Mouse (Mus musculus): ENCODE measurements at regions not wholly inside any gene's neighbourhood (a gene's known extent, or its start where the extent isn't known, plus 50 kb on each side); places are given as distances from the start of the nearest gene placed in this dataset.
A peak's percentile ranks its signal among the peaks of the same experiment; 100 is the strongest.

DNA sequence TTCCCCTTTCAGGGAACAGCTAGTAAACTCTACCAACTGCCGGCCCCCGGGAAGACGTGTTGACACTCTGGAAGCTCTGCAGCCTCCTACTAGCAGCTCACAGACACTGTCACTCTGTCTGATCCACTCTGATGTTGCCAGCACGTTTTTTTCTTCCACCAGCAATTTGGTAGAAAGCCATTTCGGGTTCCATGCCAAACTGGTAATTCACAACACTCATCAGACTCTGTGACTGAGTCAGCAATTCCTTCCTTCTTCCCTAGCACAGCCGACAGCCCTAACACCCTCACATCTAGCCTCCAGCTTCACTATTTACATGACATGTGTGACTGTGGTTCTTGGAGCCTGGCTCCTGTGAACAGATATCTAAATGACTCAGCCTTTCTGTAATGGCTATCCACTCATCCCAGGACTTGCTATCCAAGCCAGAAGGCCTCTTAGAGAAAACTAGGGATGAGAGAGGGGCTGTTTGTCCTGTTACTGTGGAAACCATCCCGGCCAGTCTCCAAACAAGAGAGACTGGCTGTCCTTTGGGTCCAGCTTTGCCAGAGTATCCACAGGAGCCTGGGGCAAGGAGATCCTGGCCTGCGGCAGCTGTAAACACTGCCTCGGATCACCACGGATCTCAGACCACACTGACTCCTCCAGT lies 105.2 kb upstream of the Pkdcc start:
- peak; percentile 82 for ATAC-seq
- peak; percentile 44 for DNase-seq (ENCODE audit: low read depth, low spot score)
- no peaks in the 10 kb centered on the region for H3K27me3 ChIP-seq
- CTCF ChIA-PET: no interaction called here
- POLR2A ChIA-PET: interaction anchor here (0.7 kb wide), 2 partner anchors 57 to 334 kb away, joined by 3 read pairs; no protein-coding TSS in a partner anchor
- no peak for TF ChIP-seq CTCF (IDR thresholded peaks at IDR 0.05)
- in situ Hi-C loops (cut with MboI; ENCODE audit: low pct_unique_long_range_greater_than_20kb): no loop called here

DNA sequence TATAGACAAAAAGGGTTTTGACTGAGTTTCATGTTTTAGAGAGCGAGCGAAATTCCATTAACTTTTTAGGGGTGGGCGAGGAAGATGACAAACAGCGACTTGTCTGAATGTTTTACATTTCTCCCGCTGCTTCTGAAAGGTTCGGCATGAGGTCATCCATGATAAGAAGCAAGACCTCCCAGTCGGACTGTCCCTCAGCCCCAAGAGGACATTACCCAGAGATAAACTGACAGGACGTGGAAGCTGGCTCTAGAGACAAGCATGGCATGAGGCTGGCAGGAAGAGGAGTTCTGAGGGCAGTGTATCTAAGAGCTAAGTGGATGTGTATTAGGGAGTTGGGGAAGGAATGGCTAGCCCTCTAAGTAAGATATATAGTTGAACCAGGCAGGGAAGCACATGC lies 104.5 kb upstream of the Pkdcc start:
- TF ChIP-seq CTCF (IDR thresholded peaks at IDR 0.05): no peak
- in situ Hi-C loops (cut with MboI; ENCODE audit: low pct_unique_long_range_greater_than_20kb): no loop called here
- DNase-seq (ENCODE audit: low read depth, low spot score): no peak

DNA sequence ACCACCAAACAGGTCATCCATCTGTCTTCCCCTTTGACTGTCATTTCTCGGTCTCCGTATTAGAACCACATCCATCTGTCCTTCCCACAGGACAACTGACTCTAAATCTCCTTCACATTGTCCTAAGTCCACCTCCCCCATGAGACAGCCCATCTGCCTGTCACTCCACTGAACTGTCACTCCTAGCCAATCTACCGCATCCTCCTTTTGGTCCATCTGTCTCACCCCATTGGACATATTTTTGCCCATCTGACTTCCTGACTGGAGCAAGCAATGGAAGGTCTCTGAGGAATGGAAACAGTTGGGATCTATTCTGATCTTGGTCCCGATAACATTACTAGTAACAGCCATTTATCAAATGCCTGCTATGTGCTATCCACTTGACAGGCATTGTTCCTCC lies 99.9 kb upstream of the Pkdcc start:
- no peak for TF ChIP-seq CTCF (IDR thresholded peaks at IDR 0.05)
- POLR2A ChIA-PET: no interaction called here
- no peaks in the 10 kb centered on the region for H3K27me3 ChIP-seq
- in situ Hi-C loops (cut with MboI; ENCODE audit: low pct_unique_long_range_greater_than_20kb): no loop called here
- CTCF ChIA-PET: no interaction called here
- ATAC-seq (no peak), DNase-seq (ENCODE audit: low read depth, low spot score) (no peak)

More for the DNA sequence above, 104.5 kb upstream of the Pkdcc start:
- no peak for ATAC-seq
- POLR2A ChIA-PET: no interaction called here
- no peaks in the 10 kb centered on the region for H3K27me3 ChIP-seq
- CTCF ChIA-PET: no interaction called here

DNA sequence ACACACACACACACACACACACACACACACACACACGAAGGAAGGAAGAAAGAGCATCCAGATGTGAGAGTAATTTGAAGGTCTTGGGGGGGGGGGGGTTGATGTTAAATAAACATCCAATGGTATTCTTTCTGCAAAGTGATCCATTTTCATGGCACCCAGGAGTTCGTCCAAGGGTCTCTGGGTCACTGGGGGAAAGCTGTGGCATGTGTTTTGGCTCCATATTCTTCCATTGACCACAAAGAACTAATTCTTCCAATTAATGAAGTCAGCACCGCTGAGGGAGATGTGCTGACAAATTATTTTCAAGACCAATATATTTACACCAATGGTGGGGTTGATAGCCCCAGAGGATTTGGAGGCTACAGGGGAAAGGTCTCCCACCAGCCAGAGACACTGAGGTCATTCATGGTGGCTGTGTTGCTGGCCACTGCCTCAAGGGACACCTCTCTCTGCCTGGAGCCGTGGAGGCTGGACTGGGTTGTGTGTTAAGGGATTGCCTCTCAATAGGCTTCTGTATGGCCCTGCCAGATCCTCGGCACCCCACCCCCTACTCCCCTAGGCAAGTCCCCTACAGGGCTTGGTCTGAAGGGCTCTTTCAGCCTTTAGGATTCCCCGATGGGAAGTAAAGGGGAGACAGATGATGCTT lies 99.1 kb upstream of the Pkdcc start:
- TF ChIP-seq CTCF (IDR thresholded peaks at IDR 0.05): no peak
- ChIA-PET POLR2A (interaction anchor here (0.7 to 1.5 kb wide), 2 partner anchors 14 to 37 kb away, joined by 3 to 9 read pairs; no protein-coding TSS in a partner anchor), CTCF (no interaction called here)
- in situ Hi-C loops (cut with MboI; ENCODE audit: low pct_unique_long_range_greater_than_20kb): no loop called here
- H3K27me3 ChIP-seq: no peaks in the 10 kb centered on the region
- DNase-seq (ENCODE audit: low read depth, low spot score) (no peak), ATAC-seq (no peak)

DNA sequence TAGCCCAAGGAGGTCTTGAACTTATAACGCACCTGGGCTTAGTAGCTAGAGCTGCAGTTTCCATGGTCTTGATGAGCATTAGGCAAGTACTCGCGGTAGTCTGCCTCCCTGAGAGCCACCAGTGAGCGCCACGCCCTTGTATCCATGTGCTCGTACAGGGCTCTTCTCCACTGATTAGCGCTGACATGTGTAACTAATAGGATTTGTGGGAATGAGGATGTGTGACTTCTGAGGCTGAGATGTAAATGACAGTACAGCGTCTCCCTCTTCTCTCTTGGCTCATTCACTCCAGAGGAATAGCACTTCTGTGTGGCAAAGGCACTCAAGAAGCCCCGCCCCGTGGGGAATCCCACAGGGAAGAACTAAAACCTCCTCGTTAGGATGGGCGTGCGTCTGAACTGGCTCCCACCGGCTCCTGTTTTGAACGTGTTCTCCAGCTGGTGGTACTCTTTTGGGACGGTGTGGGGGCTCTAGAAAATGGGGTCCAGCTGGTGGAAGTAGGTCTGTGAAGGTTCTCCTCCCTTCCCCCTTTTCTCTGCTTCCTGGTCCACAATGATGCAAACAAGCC lies 94.3 kb upstream of the Pkdcc start:
- ChIA-PET CTCF (no interaction called here), POLR2A (no interaction called here)
- in situ Hi-C loops (cut with MboI; ENCODE audit: low pct_unique_long_range_greater_than_20kb): no loop called here
- no peak for TF ChIP-seq CTCF (IDR thresholded peaks at IDR 0.05)
- DNase-seq (ENCODE audit: low read depth, low spot score) (no peak), ATAC-seq (no peak)
- H3K27me3 ChIP-seq: no peaks in the 10 kb centered on the region

DNA sequence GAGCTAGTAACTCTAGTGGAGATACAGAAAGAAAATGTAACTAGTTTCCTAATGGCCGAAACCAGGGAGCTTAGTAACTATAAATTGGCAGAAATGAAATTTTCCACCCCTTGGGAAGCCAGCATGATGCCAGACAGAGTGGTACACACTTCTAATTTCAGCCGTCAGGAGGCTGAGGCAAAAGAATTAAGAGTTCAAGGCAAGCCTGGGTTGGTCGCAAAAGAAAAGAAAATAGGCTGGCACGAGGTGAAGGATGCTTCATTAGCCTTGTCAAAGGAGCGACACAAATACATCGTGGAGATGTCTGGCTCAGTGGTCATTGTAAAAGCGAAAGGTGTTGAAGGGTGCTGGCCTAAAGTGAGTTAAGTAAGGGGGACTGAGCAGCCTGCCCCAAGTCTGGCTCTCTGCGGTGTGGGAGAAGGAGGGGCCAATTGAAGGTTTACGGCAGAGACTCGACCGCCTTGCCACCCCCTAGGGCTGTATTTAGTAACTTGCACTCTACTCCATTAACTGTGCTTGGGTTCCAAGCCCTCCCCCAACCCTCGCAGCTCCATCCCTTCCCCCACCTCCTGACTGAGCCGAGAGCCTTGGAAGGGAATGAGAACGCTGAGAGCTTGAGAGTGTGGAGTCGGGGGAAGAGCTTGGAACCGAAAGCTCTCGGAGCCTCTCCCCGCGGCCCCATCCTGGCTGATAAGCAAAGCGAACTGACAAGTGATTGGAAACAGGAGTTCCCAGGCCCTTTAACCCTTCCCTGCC lies 92.4 kb upstream of the Pkdcc start:
- no peak for ATAC-seq
- ChIA-PET CTCF (no interaction called here), POLR2A (no interaction called here)
- in situ Hi-C loops (cut with MboI; ENCODE audit: low pct_unique_long_range_greater_than_20kb): no loop called here
- TF ChIP-seq CTCF (IDR thresholded peaks at IDR 0.05): no peak
- no peak for DNase-seq (ENCODE audit: low read depth, low spot score)
- no peaks in the 10 kb centered on the region for H3K27me3 ChIP-seq

DNA sequence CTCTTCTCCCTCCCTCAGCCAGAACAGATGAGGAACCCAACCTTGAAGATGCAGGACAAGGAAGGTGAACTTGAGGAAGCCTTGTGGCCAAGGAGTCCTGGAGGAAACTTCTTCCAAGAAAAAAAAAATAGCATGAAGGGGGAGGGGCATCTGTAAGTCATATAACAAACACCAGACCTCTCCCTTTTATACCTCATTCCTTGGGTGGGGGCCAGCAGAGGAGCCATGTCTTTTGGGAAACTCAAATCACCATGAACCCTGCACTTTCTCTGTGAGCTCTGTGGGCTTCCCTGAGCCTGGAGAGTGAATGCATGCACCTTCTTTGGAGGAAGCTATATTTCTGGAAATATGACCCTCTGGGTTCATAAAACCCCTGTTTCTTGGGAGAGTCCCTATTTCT lies 90.0 kb upstream of the Pkdcc start:
- no peak for DNase-seq (ENCODE audit: low read depth, low spot score)
- in situ Hi-C loops (cut with MboI; ENCODE audit: low pct_unique_long_range_greater_than_20kb): no loop called here
- H3K27me3 ChIP-seq: no peaks in the 10 kb centered on the region

DNA sequence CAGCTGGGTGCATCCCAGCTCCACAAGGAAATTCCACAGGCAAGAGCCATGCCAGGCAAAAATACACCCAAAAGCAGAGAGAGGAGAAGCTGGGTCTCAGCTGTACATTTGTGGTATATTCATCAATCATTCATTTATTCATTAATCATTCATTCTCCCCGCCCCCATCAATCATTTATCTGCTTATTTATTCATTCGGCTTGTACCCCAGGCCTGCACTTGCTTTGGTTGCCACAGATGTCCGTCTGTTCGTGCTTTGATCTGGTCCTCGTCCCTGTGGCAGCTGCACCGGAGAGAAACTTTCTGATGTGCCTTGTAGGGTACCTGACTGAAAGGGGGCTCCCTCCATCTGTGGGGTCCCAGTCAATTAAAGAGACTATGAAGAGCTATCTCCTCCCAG lies 87.2 kb upstream of the Pkdcc start:
- ATAC-seq: no peak
- no peak for TF ChIP-seq CTCF (IDR thresholded peaks at IDR 0.05)
- in situ Hi-C loops (cut with MboI; ENCODE audit: low pct_unique_long_range_greater_than_20kb): no loop called here
- no peak for DNase-seq (ENCODE audit: low read depth, low spot score)
- H3K27me3 ChIP-seq: no peaks in the 10 kb centered on the region
- ChIA-PET CTCF (interaction anchor here (1.0 to 1.2 kb wide), 2 partner anchors 11 to 26 kb away, joined by 3 to 4 read pairs; no protein-coding TSS in a partner anchor), POLR2A (no interaction called here)

More for the DNA sequence above, 90.0 kb upstream of the Pkdcc start:
- POLR2A ChIA-PET: no interaction called here
- no peak for TF ChIP-seq CTCF (IDR thresholded peaks at IDR 0.05)
- ATAC-seq: no peak
- CTCF ChIA-PET: interaction anchor here (0.8 to 0.9 kb wide), 2 partner anchors 11 to 13 kb away, joined by 3 read pairs; no protein-coding TSS in a partner anchor

DNA sequence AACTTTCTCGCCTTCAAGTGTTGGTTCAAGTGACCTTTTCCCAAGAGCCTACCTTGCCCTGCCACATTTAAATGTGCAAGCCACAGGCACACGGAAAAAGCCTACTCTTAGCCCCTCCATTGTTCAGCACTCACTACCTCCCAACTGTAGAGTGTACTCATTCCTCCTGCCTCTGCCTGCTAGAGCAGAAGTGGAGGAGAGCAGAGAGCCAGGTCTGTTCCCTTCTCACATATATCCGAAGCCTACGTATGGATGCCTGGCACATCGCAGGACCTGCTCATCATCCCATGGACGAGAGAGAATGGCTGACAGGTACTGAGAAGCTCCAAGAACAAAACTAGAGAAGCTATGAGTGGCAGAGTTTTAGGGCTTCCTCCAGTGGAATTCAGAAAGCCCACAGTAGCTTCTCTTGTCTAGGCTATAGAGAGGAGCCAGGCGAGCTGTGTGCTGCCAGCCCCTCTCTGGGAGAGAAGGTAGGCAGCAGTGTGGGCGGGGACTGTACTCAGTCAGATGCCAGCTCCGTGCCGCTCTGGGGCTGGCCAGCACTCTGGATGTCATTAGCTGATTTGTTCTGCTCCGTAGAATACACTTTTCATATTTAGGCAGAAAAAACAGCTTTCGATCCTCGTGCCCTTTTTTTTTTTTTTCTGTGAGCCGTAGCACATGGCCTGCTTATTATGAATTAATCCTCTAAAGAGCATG lies 86.1 kb upstream of the Pkdcc start:
- no peak for TF ChIP-seq CTCF (IDR thresholded peaks at IDR 0.05)
- ChIA-PET POLR2A (interaction anchor here (0.7 kb wide), 1 partner anchor 38 kb away, joined by 3 read pairs; no protein-coding TSS in a partner anchor), CTCF (interaction anchor here (1.2 kb wide), 1 partner anchor 12 kb away, joined by 4 read pairs; no protein-coding TSS in a partner anchor)
- ATAC-seq: no peak
- H3K27me3 ChIP-seq: no peaks in the 10 kb centered on the region
- in situ Hi-C loops (cut with MboI; ENCODE audit: low pct_unique_long_range_greater_than_20kb): no loop called here
- DNase-seq (ENCODE audit: low read depth, low spot score): no peak

DNA sequence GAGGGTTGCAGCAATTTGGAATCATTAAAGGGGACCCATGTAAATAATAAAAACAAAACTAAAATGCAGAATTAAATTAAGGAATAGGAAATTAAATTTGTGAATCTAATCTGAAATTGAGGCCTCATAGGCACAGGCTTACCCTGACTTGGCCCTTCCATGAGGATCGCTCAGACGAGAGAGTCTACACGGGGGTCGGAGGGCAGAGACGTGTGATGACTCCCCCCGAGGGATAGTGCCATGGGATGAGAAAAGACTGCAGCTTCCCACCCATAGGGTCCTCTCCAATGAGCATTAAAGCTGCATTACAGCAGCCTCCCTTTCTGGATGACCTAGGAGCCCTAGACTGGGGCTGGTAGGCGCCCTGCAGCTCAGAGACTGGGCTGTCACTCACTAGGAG lies 85.4 kb upstream of the Pkdcc start:
- in situ Hi-C loops (cut with MboI; ENCODE audit: low pct_unique_long_range_greater_than_20kb): no loop called here
- DNase-seq (ENCODE audit: low read depth, low spot score): no peak
- H3K27me3 ChIP-seq: no peaks in the 10 kb centered on the region
- ATAC-seq: no peak
- ChIA-PET CTCF (no interaction called here), POLR2A (no interaction called here)
- TF ChIP-seq CTCF (IDR thresholded peaks at IDR 0.05): no peak

Measured in Patski (cell line).